Mouse (Mus musculus) lung, adult 18-20 months (tissue): ENCODE data around the gene Tapbpl.

Source experiments
- DNase-seq, 2 experiments: peaks; one replicate each; pipeline ENCODE4 v3.0.0; 2022; ENCODE audit warnings: mixed read lengths in 2 of 2

The Tapbpl gene

GRCm38 (mm10) chr6:125195541-125196075 is 36.1 kb downstream of the Tapbpl start:
- DNase-seq, result no peak

- no peak for DNase-seq
Observed at GRCm38 (mm10) chr6:125193390-125193789, 38.3 kb downstream of the Tapbpl start.

- no peak for DNase-seq
Observed at GRCm38 (mm10) chr6:125192841-125193240, 38.8 kb downstream of the Tapbpl start.

GRCm38 (mm10) chr6:125192016-125192714 is 39.5 kb downstream of the Tapbpl start:
- DNase-seq, result peak; percentile 92 to 95

GRCm38 (mm10) chr6:125191332-125192015 is 40.2 kb downstream of the Tapbpl start, which contains the start of the genes Ncapd2 and Mrpl51:
Gene Ncapd2 (minus strand): TSS chr6:125191701.
Gene Mrpl51 (plus strand): TSS chr6:125191801.
- DNase-seq, result peak; percentile 96 to 97

GRCm38 (mm10) chr6:125190816-125191215 is 40.8 kb downstream of the Tapbpl start:
- no peak for DNase-seq

GRCm38 (mm10) chr6:125186203-125186602 is 45.5 kb downstream of the Tapbpl start:
- DNase-seq, result no peak

GRCm38 (mm10) chr6:125182133-125182532 is 49.5 kb downstream of the Tapbpl start:
- no peak for DNase-seq

GRCm38 (mm10) chr6:125179601-125180000 is 52.1 kb downstream of the Tapbpl start:
- DNase-seq, result no peak

- DNase-seq, result no peak
Observed at GRCm38 (mm10) chr6:125175469-125175868, 56.2 kb downstream of the Tapbpl start.
